Mouse (Mus musculus) embryonic fibroblast, embryonic 13.5 days (primary cell): ENCODE data around the gene Zfand5.

Source experiments
- CTCF ChIP-seq: IDR thresholded peaks from 2 replicates; pipeline ENCODE4 v1.5.1; 2011; ENCODE audit warnings: mild to moderate bottlenecking, control low read depth, low read length, moderate library complexity, borderline replicate concordance; ENCODE audit not compliant: insufficient read depth
- POLR2A ChIP-seq: IDR thresholded peaks from 2 replicates; pipeline ENCODE4 v1.6.1; 2011; ENCODE audit warnings: low read depth, mild to moderate bottlenecking, control low read depth, low read length, moderate library complexity

DNA sequence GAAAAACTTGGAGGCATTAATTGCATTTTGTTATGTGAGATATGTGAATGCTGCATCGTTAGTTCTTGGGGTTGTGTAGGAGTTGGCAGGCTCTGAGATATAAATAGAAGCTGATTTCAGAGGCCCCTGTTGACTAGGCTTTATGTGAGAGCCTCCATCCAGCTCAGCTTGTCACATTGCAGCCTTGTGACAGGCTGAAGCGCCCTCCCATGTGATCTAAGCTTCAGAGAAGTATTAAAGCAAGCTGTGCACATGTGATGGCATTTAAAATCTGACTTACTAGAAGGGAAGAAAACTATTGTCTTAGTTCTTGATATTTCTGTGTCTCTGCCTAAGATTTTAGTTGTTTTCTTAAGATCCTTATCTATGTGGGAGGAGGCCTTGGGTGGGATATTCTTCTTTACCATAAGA, 2.1 kb downstream of the Zfand5 start:
- no peak for TF ChIP-seq POLR2A
- TF ChIP-seq CTCF, result no peak
